17 mouse cellular contexts compared by ENCODE assay signal in genomic region chr3:153193025-153193424, GRCm38 (mm10).
"Had no signal": no experiment of that assay in that cellular context is flagged by ENCODE, and none has a peak within 500 bp of the region (broad histone marks: within the 10 kb centered on the region; RNA-seq: fewer than 3 reads in every experiment).

No protein-coding gene starts in this region.

- H3K36me3 ChIP-seq: midbrain, embryonic 10.5 days; midbrain, embryonic 12.5 days; neural tube, embryonic 13.5 days; neural tube, embryonic 15.5 days had no signal

- H3K4me1 ChIP-seq: midbrain, embryonic 12.5 days; neural tube, embryonic 13.5 days; neural tube, embryonic 15.5 days had no signal

- H3K27me3 ChIP-seq: midbrain, embryonic 12.5 days; neural tube, embryonic 13.5 days; neural tube, embryonic 15.5 days had no signal

- DNase-seq: lung, adult 18-20 months; lung, embryonic 14.5 days; lung, postnatal 10 days; lung, postnatal 4 days; midbrain, embryonic 14.5 days; retina, postnatal 1 day; right cerebral cortex, postnatal 25 days; right cerebral cortex, postnatal 4 days; spleen, adult 18-20 months; thymus, adult 18-20 months; thymus, postnatal 14 days; thymus, postnatal 36 days had no signal

- H3K4me3 ChIP-seq: midbrain, embryonic 10.5 days; midbrain, embryonic 12.5 days; myocyte; neural tube, embryonic 13.5 days; neural tube, embryonic 15.5 days had no signal

- H3K27ac ChIP-seq: midbrain, embryonic 10.5 days; midbrain, embryonic 12.5 days; neural tube, embryonic 13.5 days; neural tube, embryonic 15.5 days had no signal

- H3K9ac ChIP-seq: lung, embryonic 14.5 days; midbrain, embryonic 12.5 days; neural tube, embryonic 13.5 days; neural tube, embryonic 15.5 days had no signal
